Mouse (Mus musculus) limb, embryonic 13.5 days (tissue): ENCODE measurements around the gene 2210016L21Rik. TPM values are rescaled to one million over a fixed set of nuclear protein-coding genes. Genes with fewer than 3 reads are reported as not detected.

Source experiments
- ATAC-seq: fragments of 200-750 bp; cut with Nextera tagmentation; 2 replicates; pipeline ENCODE4 v1.8.0; 2017; ENCODE audit warnings: low read depth, moderate number of reproducible peaks, moderate TSS enrichment; ENCODE audit not compliant: low FRiP score
- H3K27ac ChIP-seq: fragments of 300-500 bp; sonication (generic); 2 replicates; pipeline ENCODE4 v1.5.1; 2015; ENCODE audit warnings: inconsistent platforms, mild to moderate bottlenecking, moderate library complexity
- H3K27me3 ChIP-seq: fragments of 300-500 bp; sonication (generic); 2 replicates; pipeline ENCODE4 v1.6.1; 2015; ENCODE audit warnings: mild to moderate bottlenecking, inconsistent platforms
- H3K36me3 ChIP-seq: fragments of 300-500 bp; sonication (generic); 2 replicates; pipeline ENCODE4 v1.6.1; 2015; ENCODE audit warnings: inconsistent platforms, mild to moderate bottlenecking, moderate library complexity
- H3K4me1 ChIP-seq: fragments of 300-500 bp; sonication (generic); 2 replicates; pipeline ENCODE4 v1.6.1; 2015; ENCODE audit warnings: inconsistent platforms
- H3K4me2 ChIP-seq: fragments of 300-500 bp; sonication (generic); replicated peaks from 2 replicates; pipeline ENCODE4 v1.6.1; 2015; ENCODE audit warnings: inconsistent platforms, mild to moderate bottlenecking, moderate library complexity
- H3K4me3 ChIP-seq: fragments of 300-500 bp; sonication (generic); 2 replicates; pipeline ENCODE4 v1.5.1; 2015; ENCODE audit warnings: moderate library complexity, mild to moderate bottlenecking, inconsistent platforms
- H3K9ac ChIP-seq: fragments of 300-500 bp; sonication (generic); 2 replicates; pipeline ENCODE4 v1.6.1; 2015; ENCODE audit warnings: mild to moderate bottlenecking, inconsistent platforms
- H3K9me3 ChIP-seq: fragments of 300-500 bp; sonication (generic); 2 replicates; pipeline ENCODE4 v1.6.1; 2016; ENCODE audit warnings: inconsistent platforms
- WGBS: fragments of 180-500 bp; shearing (Covaris S2); methylation state at CpG from one replicate; pipeline ENCODE4 v1.1.7; 2015; 5-methylcytosine and 5-hydroxymethylcytosine counted together
- polyA plus RNA-seq: library from polyadenylated mRNA; unstranded; fragments of >200 nt; fragmentation: Nextera tagmentation; extraction: Ambion mirVana; gene quantifications from 2 replicates; pipeline ENCODE4 v1.2.1, GENCODE M21; 2015

Gene 2210016L21Rik
- polyA plus RNA-seq, 1 experiment from 2014 or later = 73.3 TPM

GRCm38 (mm10) chr5:114985074-114985473, 43.1 kb downstream of the 2210016L21Rik start:
- Histone ChIP-seq H3K27ac (no peak overlapping the region), H3K4me3 (no peak overlapping the region), H3K4me2 (no peak overlapping the region), H3K9ac (no peak overlapping the region), H3K36me3 (no peaks in the 10 kb centered on the region), H3K4me1 (peaks cover 4% of the 10 kb centered on the region), H3K27me3 (no peaks in the 10 kb centered on the region), H3K9me3 (no peaks in the 10 kb centered on the region)
- ATAC-seq = no peak

- no peak for ATAC-seq
- 82% methylated on average over 16 of the region's 16 CpGs for WGBS
- no peaks in the 10 kb centered on the region for H3K27me3 ChIP-seq
- no peak overlapping the region for H3K4me2 ChIP-seq
- no peaks in the 10 kb centered on the region for H3K36me3 ChIP-seq
- no peaks in the 10 kb centered on the region for H3K4me1 ChIP-seq
- no peak overlapping the region for H3K9ac ChIP-seq
- no peak overlapping the region for H3K27ac ChIP-seq
- no peak overlapping the region for H3K4me3 ChIP-seq
- no peaks in the 10 kb centered on the region for H3K9me3 ChIP-seq
These were observed 54.5 kb downstream of the 2210016L21Rik start for GRCm38 (mm10) chr5:114996447-114996846.

GRCm38 (mm10) chr5:114997327-114997726, 55.4 kb downstream of the 2210016L21Rik start:
- no peak for ATAC-seq
- no peak overlapping the region for H3K4me2 ChIP-seq
- no peaks in the 10 kb centered on the region for H3K27me3 ChIP-seq
- no peak overlapping the region for H3K4me3 ChIP-seq
- H3K9me3 ChIP-seq = no peaks in the 10 kb centered on the region
- H3K36me3 ChIP-seq = no peaks in the 10 kb centered on the region
- 66% methylated on average over 6 of the region's 6 CpGs for WGBS
- no peaks in the 10 kb centered on the region for H3K4me1 ChIP-seq
- no peak overlapping the region for H3K27ac ChIP-seq
- H3K9ac ChIP-seq = no peak overlapping the region

Other genes with a start within 250 kb of the 2210016L21Rik start
- gene Tchp, start 234.4 kb upstream of the 2210016L21Rik start, polyA plus RNA-seq = 19.4 and 23.3 TPM in 2 replicates
- 38.6 and 40.2 TPM in 2 replicates for gene Ankrd13a, start 167.5 kb upstream of the 2210016L21Rik start, polyA plus RNA-seq
- gene Git2, start 166.6 kb upstream of the 2210016L21Rik start, polyA plus RNA-seq = 46.9 and 52.5 TPM in 2 replicates
- gene 1500011B03Rik, start 118.7 kb upstream of the 2210016L21Rik start, polyA plus RNA-seq = 93.9 and 98.0 TPM in 2 replicates
- not detected in 2 replicates for gene 4930519G04Rik, start 88.5 kb upstream of the 2210016L21Rik start, polyA plus RNA-seq
- gene Gm9936, start 83.5 kb upstream of the 2210016L21Rik start, polyA plus RNA-seq = 0.24 and 0.28 TPM in 2 replicates
- 1.3 and 2.3 TPM in 2 replicates for gene Oasl2, start 45.2 kb upstream of the 2210016L21Rik start, polyA plus RNA-seq
- gene Oasl1, start 18.9 kb upstream of the 2210016L21Rik start, polyA plus RNA-seq = 0.49 and 0.62 TPM in 2 replicates
- 0.05 TPM in 1 of 2 replicates, not detected in the other for gene Hnf1a, start 28.9 kb downstream of the 2210016L21Rik start, polyA plus RNA-seq
- gene Sppl3, start 69.0 kb downstream of the 2210016L21Rik start, polyA plus RNA-seq = 16.2 and 17.3 TPM in 2 replicates
- gene Gm10401, start 156.1 kb downstream of the 2210016L21Rik start, polyA plus RNA-seq = 43.3 and 44.1 TPM in 2 replicates
- gene Acads, start 177.2 kb downstream of the 2210016L21Rik start, polyA plus RNA-seq = 56.5 and 56.9 TPM in 2 replicates
- 45.5 and 47.1 TPM in 2 replicates for gene Unc119b, start 192.8 kb downstream of the 2210016L21Rik start, polyA plus RNA-seq
- gene Mlec, start 216.0 kb downstream of the 2210016L21Rik start, polyA plus RNA-seq = 66.1 and 78.1 TPM in 2 replicates